Mouse (Mus musculus) T-helper 2 cell (primary cell): ENCODE measurements around the gene Tkt.
"Not testable (repeated sequence)": the region's sequence is repeated elsewhere in the genome, so short reads cannot be mapped to it uniquely, and the experiment has no call there.

Experiments
- in situ Hi-C: fragments of 300-600 bp; cut with MboI, MseI; formaldehyde crosslinking; loops from one replicate; pipeline ENCODE4 v1.15.1; 2025; ENCODE audit warnings: high pct_unique_total_duplicates

The Tkt gene

GRCm38 (mm10) chr14:30553185-30553584 is 5.0 kb downstream of the Tkt start:
- in situ Hi-C loops, result no loop called here

DNA sequence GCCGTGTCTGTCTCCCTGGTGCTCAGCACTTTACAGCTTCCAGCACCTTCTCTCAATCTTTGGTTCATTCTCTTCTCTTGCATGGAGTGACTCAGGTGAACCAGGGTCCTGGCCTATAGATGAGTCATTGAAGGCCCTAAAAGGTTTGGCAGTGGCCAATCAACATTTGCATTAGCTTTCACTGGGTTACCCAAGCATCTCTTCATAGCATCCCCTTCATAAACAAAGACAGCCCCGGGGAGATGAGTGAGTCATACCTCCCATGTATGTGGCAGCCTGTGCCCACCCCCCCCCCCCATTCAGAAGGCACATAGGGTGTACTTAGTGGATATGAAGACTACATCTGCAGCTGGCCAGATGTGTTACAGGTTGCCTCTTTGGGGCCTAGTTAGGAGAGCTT is 8.5 kb downstream of the Tkt start:
- in situ Hi-C loops, result no loop called here

- in situ Hi-C loops, result no loop called here
Observed at GRCm38 (mm10) chr14:30557730-30558129, 9.6 kb downstream of the Tkt start.

DNA sequence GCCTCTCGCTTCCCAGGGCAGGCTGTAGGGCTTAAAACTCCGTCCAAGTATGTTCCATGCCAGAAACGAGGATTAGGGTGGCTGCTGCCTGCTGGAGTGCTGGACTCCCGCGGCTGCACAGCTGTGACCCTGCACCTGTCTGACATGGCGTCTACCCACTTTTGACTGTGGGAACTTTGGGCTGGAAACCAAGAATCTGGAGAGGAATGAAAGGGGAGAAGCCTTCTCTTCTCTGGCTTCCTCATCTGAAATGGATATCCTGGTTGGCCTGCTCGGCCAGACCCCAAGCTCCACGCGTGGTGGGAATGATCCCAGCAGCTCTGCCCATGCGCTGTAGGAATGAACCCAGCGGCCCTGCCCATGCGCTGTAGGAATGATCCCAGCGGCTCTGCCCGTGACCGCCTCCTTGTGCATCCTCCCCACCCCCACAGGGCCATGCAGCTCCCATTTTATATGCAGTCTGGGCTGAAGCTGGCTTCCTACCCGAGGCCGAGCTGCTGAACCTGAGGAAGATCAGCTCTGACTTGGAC is 11.2 kb downstream of the Tkt start:
- in situ Hi-C loops, result no loop called here

DNA sequence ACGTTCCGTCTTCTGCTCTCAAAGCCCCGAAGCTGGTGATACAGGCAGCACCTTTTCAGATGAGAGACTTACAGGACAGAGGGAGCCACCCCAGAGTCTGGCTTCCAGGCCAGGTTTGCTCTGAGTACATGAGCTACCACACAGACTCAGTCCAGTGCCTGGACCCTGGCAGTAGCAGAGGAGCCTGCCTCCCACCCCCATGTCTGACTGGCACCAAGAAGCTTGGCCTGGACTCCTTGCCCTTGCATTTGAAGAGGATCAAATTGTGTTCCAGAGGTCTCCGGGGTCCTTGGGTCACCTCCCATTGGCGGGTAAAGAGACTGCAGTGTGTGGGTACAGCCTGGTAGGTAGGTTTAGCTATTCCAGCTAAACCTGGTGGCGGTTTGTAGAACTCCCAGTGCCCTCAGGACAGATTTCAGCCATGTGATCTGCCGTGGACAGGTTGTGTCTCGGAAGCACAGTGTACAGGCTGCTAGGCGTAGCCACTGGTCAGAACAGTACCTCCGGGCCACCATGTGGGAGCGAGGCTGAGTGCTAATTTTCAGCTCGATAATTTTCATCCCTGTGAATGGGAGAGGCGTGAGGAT is 12.7 kb downstream of the Tkt start:
- in situ Hi-C loops, result no loop called here

- in situ Hi-C loops, result no loop called here
Observed at GRCm38 (mm10) chr14:30561470-30562187, 13.5 kb downstream of the Tkt start.

GRCm38 (mm10) chr14:30562343-30562742 is 14.2 kb downstream of the Tkt start:
- in situ Hi-C loops, result no loop called here

DNA sequence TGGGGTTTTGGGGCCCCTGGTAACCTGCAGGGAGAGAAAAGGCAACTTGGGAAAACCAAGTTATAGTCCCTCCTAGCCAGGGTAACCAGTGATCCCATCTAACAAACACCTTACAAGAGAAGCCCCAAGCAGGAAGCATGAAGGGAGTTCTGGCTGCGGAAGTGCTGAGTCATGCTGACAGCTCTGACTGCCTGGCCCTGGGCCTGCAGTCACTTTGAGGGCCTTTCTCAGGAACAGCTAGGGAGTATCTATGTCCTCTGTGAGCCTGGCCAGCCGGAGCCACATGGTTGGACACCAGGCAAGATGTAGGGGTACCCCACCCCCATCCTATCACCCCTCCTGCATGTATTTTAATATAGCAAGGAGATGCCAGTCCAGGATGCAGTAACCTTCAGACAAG is 16.3 kb downstream of the Tkt start:
- in situ Hi-C loops, result no loop called here

DNA sequence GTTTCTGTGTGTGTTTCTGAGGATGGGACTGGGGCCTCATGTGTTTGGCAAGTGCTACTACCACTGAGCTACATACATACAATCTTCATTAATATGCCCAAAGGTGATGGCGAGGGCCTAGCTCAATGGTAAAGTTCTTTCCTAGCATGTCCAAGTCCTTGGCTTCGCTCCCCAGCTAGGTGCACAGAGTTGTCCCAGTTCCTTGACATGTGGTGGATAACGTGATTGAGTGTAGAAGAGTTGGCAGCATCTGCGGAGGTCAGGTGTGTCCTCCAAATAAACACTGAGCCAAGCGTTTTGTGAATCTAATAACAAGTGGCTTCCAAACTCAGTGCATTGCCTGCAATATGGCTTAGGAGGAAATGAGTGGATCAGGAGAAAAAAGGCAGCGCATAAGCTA is 18.2 kb downstream of the Tkt start:
- in situ Hi-C loops, result no loop called here

DNA sequence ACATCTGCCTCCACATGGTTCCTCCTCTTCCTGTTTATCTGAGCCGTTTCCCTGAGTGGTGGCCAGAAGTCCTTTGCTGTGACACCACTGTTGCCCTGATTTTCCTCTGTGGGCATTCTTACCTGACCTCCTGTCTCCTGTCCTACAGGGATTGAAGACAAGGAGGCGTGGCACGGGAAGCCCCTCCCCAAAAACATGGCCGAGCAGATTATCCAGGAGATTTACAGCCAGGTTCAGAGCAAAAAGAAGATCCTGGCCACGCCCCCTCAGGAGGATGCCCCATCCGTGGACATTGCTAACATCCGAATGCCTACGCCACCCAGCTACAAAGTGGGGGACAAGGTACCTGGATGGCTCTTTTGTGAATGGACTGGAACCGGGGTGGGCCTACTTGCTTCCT is 19.9 kb downstream of the Tkt start:
- in situ Hi-C loops, result no loop called here

GRCm38 (mm10) chr14:30570303-30570702 is 22.1 kb downstream of the Tkt start:
- in situ Hi-C loops, result no loop called here

DNA sequence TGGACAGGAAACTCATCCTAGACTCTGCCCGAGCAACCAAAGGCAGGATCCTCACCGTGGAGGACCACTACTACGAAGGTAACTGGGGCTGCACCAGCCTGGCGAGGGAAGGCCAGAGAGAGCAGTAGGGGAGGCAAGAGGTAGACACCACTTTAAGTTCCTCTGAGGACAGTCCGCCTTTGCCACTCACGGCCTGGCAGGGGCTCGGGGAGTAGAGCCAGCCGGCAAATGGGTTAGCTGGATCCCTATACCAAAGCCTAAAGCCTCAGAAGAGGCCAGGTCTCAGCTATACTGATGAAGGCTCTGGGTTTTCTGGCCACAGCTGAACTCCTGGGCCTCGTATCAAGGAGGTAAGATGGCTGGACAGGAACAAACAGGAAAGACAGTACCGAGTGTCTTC is 24.1 kb downstream of the Tkt start:
- in situ Hi-C loops, result no loop called here

GRCm38 (mm10) chr14:30573235-30573634 is 25.1 kb downstream of the Tkt start:
- in situ Hi-C loops, result no loop called here

DNA sequence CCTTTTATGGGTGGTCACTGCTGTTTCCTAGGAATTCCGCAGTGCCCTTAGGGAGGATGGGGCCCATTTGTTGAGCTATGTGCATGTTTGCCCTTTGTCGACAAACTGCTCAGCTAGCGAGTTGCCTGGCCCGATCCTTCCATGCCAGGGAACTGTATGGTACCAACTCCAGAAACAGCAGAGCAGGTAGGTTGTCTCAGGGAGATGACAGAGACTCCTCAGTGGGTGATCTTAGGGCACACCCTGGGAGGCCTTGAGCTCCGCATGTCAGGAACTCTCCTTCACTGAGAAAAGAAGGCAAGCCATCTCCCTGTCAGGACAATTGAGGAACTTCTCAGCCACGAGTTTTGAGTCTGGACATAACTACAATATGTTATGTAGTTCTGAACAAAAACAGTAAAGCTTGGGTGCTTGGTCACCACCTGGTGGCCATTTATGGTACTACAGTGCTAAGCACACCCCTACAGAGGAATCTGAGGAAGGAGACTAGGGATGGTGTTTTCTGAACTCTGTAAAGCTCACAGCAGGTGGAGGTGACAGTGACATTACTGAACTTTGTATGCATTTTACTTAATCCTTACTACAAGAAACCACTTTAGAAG is 25.9 kb downstream of the Tkt start:
- in situ Hi-C loops, result no loop called here

GRCm38 (mm10) chr14:30575791-30576190 is 27.6 kb downstream of the Tkt start:
- in situ Hi-C loops, result no loop called here

DNA sequence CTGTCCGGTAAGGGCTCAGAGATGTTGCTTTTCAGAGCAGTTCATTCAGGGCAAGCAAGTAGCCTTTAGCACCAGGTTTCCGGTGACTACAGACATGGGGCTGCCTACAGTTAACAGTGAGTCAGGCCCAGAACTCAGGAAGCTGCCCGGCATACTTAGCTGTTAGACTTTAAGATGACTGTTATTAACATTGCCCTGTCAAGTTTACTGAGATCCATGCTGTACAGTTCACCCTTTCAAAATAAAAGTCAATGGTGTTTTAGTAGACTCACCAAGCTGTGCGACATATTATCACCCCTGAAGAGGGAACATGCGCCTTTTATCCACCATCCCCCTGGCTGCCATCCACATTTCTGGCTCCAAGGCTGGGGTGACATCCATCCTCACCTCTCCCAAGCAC is 28.1 kb downstream of the Tkt start:
- in situ Hi-C loops, result no loop called here

DNA sequence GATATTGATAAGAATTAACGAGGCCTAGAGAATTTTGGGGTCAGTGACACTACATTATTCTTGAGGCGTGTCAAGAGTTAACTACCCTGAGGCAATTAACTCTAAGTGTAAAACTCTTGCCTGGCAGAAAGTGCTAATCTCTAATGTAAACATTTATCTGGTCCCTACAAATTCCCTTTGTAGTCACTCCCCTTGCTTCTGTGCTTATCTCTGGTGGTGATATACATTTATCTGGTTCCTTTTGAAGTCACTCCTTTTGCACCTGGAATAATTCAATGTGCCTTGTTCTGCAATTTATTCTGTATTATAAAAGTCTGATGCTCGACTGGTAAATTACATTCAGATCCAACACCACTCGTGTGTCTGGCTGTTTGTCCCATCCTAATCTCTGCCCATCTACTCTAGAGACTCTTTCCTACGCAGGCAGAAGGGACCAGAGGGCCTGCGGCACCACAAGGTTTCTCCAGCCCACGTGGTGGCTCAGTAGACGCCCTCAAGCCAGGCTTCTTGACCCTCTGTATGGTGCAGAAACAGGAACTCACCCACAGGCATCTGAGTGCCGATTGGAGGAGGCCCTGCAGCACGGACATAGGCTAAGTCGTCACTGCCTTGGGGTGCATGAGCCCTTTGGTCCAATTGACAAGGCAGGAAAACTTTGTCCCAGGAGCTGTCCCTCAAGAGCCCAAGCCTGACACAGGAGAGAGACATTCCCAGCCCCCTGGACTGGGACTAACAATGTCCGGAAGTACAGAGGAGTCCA is 29.3 kb downstream of the Tkt start:
- in situ Hi-C loops, result not testable (repeated sequence)

DNA sequence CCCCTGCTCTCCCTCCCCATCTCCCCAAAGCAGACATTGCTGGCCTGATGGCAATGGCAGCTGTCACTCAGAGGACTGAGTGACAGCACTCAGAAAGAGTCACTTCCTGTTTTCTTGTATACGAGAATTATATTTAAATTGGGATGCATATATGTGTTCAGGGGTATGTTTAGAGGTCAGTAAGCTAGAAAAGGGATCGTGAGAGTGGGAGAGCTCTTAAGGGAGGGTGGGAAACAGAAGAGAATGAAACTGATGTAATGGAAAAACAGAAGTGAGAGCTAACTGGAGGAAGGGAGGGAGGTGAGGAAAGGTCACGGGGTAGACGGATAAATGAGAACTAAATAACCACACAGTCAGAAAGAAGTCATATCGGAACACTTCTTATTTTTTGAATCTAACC is 31.0 kb downstream of the Tkt start:
- in situ Hi-C loops, result no loop called here

- in situ Hi-C loops, result no loop called here
Observed at GRCm38 (mm10) chr14:30579882-30580281, 31.7 kb downstream of the Tkt start.

- in situ Hi-C loops, result no loop called here
Observed at GRCm38 (mm10) chr14:30581238-30581637, 33.1 kb downstream of the Tkt start.

GRCm38 (mm10) chr14:30584077-30584476 is 35.9 kb downstream of the Tkt start:
- in situ Hi-C loops, result no loop called here

DNA sequence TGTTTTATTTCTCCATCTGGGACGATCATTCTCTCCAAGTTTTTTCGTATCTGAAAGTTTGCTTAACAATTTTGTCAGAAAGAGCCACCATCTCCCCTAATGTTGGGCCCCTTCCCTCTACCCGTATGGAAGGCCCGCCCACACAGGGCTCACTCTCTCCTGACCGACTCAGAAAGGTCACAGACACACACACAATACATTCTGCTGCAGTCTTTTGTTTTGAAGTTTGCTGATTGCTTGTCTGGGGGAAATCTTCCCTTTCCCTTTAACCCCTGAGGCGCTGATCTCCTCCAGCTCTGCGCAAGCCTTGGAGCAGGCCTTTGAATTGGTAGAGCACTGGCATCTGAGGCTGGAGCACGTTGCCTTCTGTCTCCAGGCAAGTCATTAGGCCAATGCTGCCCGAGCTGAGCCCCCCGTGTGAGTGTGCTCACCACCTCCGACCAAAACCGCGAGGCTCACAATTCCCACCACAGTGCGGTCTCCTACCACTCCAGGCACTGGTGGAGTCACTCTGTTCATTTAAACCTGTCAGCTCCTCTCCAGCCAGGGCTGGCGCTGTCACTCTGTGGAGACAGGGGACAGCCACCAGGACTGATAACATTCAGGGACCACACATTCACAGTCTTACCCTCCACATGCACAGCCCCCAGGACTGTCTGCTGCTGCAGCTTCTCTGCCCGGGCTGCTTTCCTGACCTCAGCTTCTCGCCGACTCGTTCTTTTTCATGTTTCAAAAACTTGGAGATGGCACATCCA is 36.5 kb downstream of the Tkt start:
- in situ Hi-C loops, result no loop called here
